Mouse (Mus musculus) megakaryocyte, adult 5-6 weeks (primary cell): ENCODE data around the gene Ubr2. TPM values are rescaled to one million over a fixed set of nuclear protein-coding genes. Genes with fewer than 3 reads are reported as not detected.

ENCODE experiments used
- ATAC-seq: 2 replicates; pipeline ENCODE4 v1.8.0; 2016; ENCODE audit warnings: mild to moderate bottlenecking, inconsistent platforms; ENCODE audit not compliant: poor library complexity, severe bottlenecking
- total RNA-seq, 2 experiments: library from RNA; stranded (forward) in 1 of 2; stranded (reverse) in 1 of 2; fragments of 153-499, 151-499 nt in 1 of 2; fragments of 221-1000, 200-1000 nt in 1 of 2; gene quantifications; 2 replicates each; pipeline versions ENCODE4 v1.2.3 to v1.2.4; 2015 to 2017

Gene Ubr2
- total RNA-seq, 2 experiments from 2014 or later, result 24.2 to 37.4 TPM

GRCm38 (mm10) chr17:46885218-46885909, 125.0 kb downstream of the Ubr2 start:
- no peak for ATAC-seq

GRCm38 (mm10) chr17:46884766-46885165, 125.6 kb downstream of the Ubr2 start:
- ATAC-seq, result no peak

- ATAC-seq, result no peak
Observed at GRCm38 (mm10) chr17:46883107-46883506, 127.2 kb downstream of the Ubr2 start.

GRCm38 (mm10) chr17:46881728-46882127, 128.6 kb downstream of the Ubr2 start:
- no peak for ATAC-seq

- no peak for ATAC-seq
Observed at GRCm38 (mm10) chr17:46880322-46880721, 130.0 kb downstream of the Ubr2 start.

- ATAC-seq, result peak; percentile 33
Observed at GRCm38 (mm10) chr17:46879841-46880311, 130.5 kb downstream of the Ubr2 start.

Other genes starting within 250 kb of the Ubr2 start
- not detected in 2 replicates for gene Ptcra, start 246.8 kb downstream of the Ubr2 start, total RNA-seq (2015)
- not detected in 2 replicates for gene Ptcra, start 246.8 kb downstream of the Ubr2 start, total RNA-seq (2017)
- gene 2310039H08Rik, start 237.9 kb downstream of the Ubr2 start, total RNA-seq (2015), result 8.1 and 8.8 TPM in 2 replicates
- 5.5 and 10.7 TPM in 2 replicates for gene 2310039H08Rik, start 237.9 kb downstream of the Ubr2 start, total RNA-seq (2017)
- 57.4 and 63.0 TPM in 2 replicates for gene Rpl7l1, start 227.9 kb downstream of the Ubr2 start, total RNA-seq (2015)
- 78.5 and 81.4 TPM in 2 replicates for gene Rpl7l1, start 227.9 kb downstream of the Ubr2 start, total RNA-seq (2017)
- gene Bicral, start 152.1 kb downstream of the Ubr2 start, total RNA-seq (2015), result 25.2 and 32.4 TPM in 2 replicates
- 20.3 and 21.1 TPM in 2 replicates for gene Bicral, start 152.1 kb downstream of the Ubr2 start, total RNA-seq (2017)
- 8.6 and 13.5 TPM in 2 replicates for gene Tbcc, start 119.9 kb downstream of the Ubr2 start, total RNA-seq (2015)
- 10.8 and 13.3 TPM in 2 replicates for gene Tbcc, start 119.9 kb downstream of the Ubr2 start, total RNA-seq (2017)
- not detected in 2 replicates for gene Prph2, start 100.1 kb downstream of the Ubr2 start, total RNA-seq (2015)
- gene Prph2, start 100.1 kb downstream of the Ubr2 start, total RNA-seq (2017), result not detected in 2 replicates